In the genomic region with DNA sequence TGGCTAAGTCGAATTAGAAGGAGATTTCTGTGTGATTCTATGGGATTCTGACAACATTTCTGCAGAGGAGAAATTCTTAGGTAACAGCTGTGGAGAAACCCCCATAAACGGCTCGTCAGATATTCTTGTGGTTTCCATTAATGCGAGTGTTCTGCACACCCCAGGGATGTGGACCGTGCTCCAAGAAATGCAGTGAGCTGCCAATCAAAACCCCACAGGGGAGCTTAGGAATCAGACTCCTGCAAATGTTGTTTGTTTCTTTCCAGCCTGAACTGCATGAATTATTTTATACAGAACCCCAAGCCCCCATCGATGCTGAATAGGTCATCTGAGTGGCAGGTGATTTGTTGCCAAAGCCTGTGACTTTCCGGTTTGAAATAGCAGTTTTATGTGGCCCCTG, we compare ENCODE assay signal across 15 mouse cellular contexts.
DNase-seq lines count a peak whose midpoint lies in the region; ATAC-seq lines count a peak whose summit lies in the region.
"Had no signal": no experiment of that assay in that cellular context is flagged by ENCODE, and none has a peak within 500 bp of the region (broad histone marks: within the 10 kb centered on the region; RNA-seq: fewer than 3 reads in every experiment).

No protein-coding gene starts in this region.

- H3K27ac ChIP-seq in forebrain, embryonic 12.5 days, result peak overlapping the region; percentile 39; the same call in 1 of the 2 replicates
- no peak overlapping the region for H3K27ac ChIP-seq in hindbrain, embryonic 14.5 days
- H3K27ac ChIP-seq in midbrain, embryonic 14.5 days (replicated peaks; ENCODE audit: low read depth, low read length), result no peak overlapping the region
- H3K27ac ChIP-seq: heart, adult 2 months; lung, embryonic 15.5 days; stomach, embryonic 15.5 days had no signal

- no peak overlapping the region for H3K4me3 ChIP-seq in forebrain, embryonic 12.5 days (replicated peaks)
- no peak overlapping the region for H3K4me3 ChIP-seq in hindbrain, embryonic 14.5 days (replicated peaks; ENCODE audit: low read length)
- H3K4me3 ChIP-seq in midbrain, embryonic 14.5 days (replicated peaks; ENCODE audit: low read depth, low read length), result no peak overlapping the region
- H3K4me3 ChIP-seq: heart, adult 2 months; lung, embryonic 15.5 days; stomach, embryonic 15.5 days had no signal

- no peak overlapping the region for H3K9ac ChIP-seq in forebrain, embryonic 12.5 days
- H3K9ac ChIP-seq in hindbrain, embryonic 14.5 days, result no peak overlapping the region
- H3K9ac ChIP-seq in midbrain, embryonic 14.5 days (replicated peaks; ENCODE audit: low read length), result no peak overlapping the region
- H3K9ac ChIP-seq: lung, embryonic 15.5 days; stomach, embryonic 15.5 days had no signal

- intact Hi-C loops in heart, postnatal 14 days (cut with DNase I), result no loop called here

- no peaks in the 10 kb centered on the region for H3K9me3 ChIP-seq in forebrain, embryonic 12.5 days
- H3K9me3 ChIP-seq in hindbrain, embryonic 14.5 days (ENCODE audit: control insufficient read depth, low read length), result 0 out of 2 replicates have a peak, but pooled peaks cover under 1% of the 10 kb centered on the region
- H3K9me3 ChIP-seq in midbrain, embryonic 14.5 days (ENCODE audit: control insufficient read depth, low read length), result 0 out of 2 replicates have a peak, but pooled peaks cover 4% of the 10 kb centered on the region
- H3K9me3 ChIP-seq: lung, embryonic 15.5 days; stomach, embryonic 15.5 days had no signal

- 0 out of 2 replicates have a peak, but pooled peaks have one; percentile 25 for ATAC-seq in forebrain, embryonic 12.5 days (ENCODE audit: low FRiP score)
- peak; percentile 62; the same call in 1 of the 2 replicates for ATAC-seq in hindbrain, embryonic 14.5 days (ENCODE audit: low FRiP score)
- ATAC-seq in midbrain, embryonic 14.5 days (ENCODE audit: low FRiP score, low TSS enrichment), result peak; percentile 50; the same call in 1 of the 2 replicates
- no peak for ATAC-seq in megakaryocyte progenitor cell, adult 5-6 weeks (replicated peaks; ENCODE audit: poor library complexity)

- H3K4me2 ChIP-seq in forebrain, embryonic 12.5 days, result no peak overlapping the region
- no peak overlapping the region for H3K4me2 ChIP-seq in hindbrain, embryonic 14.5 days (replicated peaks)
- H3K4me2 ChIP-seq in midbrain, embryonic 14.5 days (ENCODE audit: low read length), result no peak overlapping the region
- H3K4me2 ChIP-seq: lung, embryonic 15.5 days; stomach, embryonic 15.5 days had no signal

- H3K4me1 ChIP-seq in forebrain, embryonic 12.5 days, result peaks cover 15% of the 10 kb centered on the region
- H3K4me1 ChIP-seq in hindbrain, embryonic 14.5 days (replicated peaks; ENCODE audit: control insufficient read depth, insufficient read depth, low read length), result peaks cover 13% of the 10 kb centered on the region
- H3K4me1 ChIP-seq in midbrain, embryonic 14.5 days (ENCODE audit: control insufficient read depth, insufficient read depth, low read length), result peaks cover 10% of the 10 kb centered on the region
- H3K4me1 ChIP-seq: lung, embryonic 15.5 days; stomach, embryonic 15.5 days had no signal

- H3K36me3 ChIP-seq in forebrain, embryonic 12.5 days (replicated peaks), result no peaks in the 10 kb centered on the region
- H3K36me3 ChIP-seq in hindbrain, embryonic 14.5 days (replicated peaks; ENCODE audit: control insufficient read depth, insufficient read depth), result no peaks in the 10 kb centered on the region
- H3K36me3 ChIP-seq in midbrain, embryonic 14.5 days (ENCODE audit: control insufficient read depth, insufficient read depth, low read length), result no peaks in the 10 kb centered on the region
- H3K36me3 ChIP-seq: G1E; lung, embryonic 15.5 days; stomach, embryonic 15.5 days had no signal

- no peaks in the 10 kb centered on the region for H3K27me3 ChIP-seq in forebrain, embryonic 12.5 days
- H3K27me3 ChIP-seq in hindbrain, embryonic 14.5 days (ENCODE audit: control insufficient read depth, insufficient read depth, low read length), result no peaks in the 10 kb centered on the region
- H3K27me3 ChIP-seq in midbrain, embryonic 14.5 days (ENCODE audit: control insufficient read depth, insufficient read depth, low read length), result no peaks in the 10 kb centered on the region
- H3K27me3 ChIP-seq: lung, embryonic 15.5 days; stomach, embryonic 15.5 days had no signal

- peak; percentile 39 for DNase-seq in heart, adult 11 months
- DNase-seq in heart, postnatal 14 days, result no peak
- no peak for DNase-seq in hindbrain, embryonic 14.5 days (ENCODE audit: low spot score)
- DNase-seq in midbrain, embryonic 14.5 days, result peak; percentile 73
- DNase-seq in gastrocnemius, postnatal 25 days, result no peak
- DNase-seq in layer of hippocampus, postnatal 14 days (ENCODE audit: low spot score in 2 of 2), result no peak
- DNase-seq: heart, adult 2 months; heart, postnatal 4 days; right cerebral cortex, postnatal 4 days; thymus, postnatal 4 days had no signal

- WGBS in forebrain, embryonic 12.5 days, result 46% methylated on average over 7 of the region's 7 CpGs
- WGBS in hindbrain, embryonic 14.5 days, result 33% methylated on average over 7 of the region's 7 CpGs
- 19% methylated on average over 7 of the region's 7 CpGs for WGBS in midbrain, embryonic 14.5 days

Comparison
In these comparisons a context has a peak if more than half of its experiments do, and no peak if none do; other contexts are left out.
1. DNase-seq: peak in heart, adult 11 months (single experiment) and midbrain, embryonic 14.5 days (single experiment); none in heart, postnatal 14 days (0 of 2), hindbrain, embryonic 14.5 days (single experiment), gastrocnemius, postnatal 25 days (single experiment) and layer of hippocampus, postnatal 14 days (0 of 2).